Mouse (Mus musculus): ENCODE data around the gene Ntng2. TPM values are rescaled to one million over a fixed set of nuclear protein-coding genes. Genes with fewer than 3 reads are reported as not detected.

The Ntng2 gene
- 11.5 TPM for polyA plus RNA-seq (2014; fragmentation: Illumina TruSeq; extraction: RNeasy Lipid Tissue Mini Kit (QIAGEN cat#74804); ENCODE audit: low read depth, low replicate concordance)

DNA sequence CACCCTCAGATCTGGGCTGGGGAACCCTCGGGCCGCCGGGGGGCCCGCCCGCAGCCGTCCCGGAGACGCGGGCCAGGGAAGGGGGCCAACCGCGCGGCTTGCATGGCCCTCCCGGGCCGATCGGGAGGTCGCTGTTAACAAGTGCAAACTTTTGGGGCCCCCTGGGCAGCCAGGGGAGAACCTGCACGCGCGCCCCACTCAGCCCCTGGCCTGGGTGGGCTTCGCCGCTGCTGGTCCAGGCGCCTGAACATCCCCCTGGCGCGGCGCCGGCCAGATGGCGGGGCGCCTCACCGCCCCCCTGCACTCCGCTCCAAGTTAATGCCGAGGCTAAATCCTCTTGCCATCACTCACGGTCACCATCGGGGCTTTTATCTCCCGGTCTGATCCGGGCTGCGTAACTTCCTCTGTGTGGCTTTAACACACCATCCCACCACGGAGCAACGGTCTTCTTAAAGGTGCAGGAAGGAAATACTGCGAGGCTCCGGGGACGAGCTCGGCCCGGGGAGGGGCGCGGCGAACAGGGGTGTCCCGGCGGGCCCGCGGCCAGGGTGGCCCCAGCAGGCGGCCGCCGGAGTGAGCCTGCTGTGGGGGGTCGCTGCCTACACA is at the start of gene Ntng2:
Gene Ntng2, minus strand, starts transcription at position 407 of the 606 bp plus-strand sequence.

Other genes with a start within 250 kb of the Ntng2 start
- 2.0 TPM for gene Cfap77, start 197.9 kb downstream of the Ntng2 start, polyA plus RNA-seq (2014; fragmentation: Illumina TruSeq; extraction: RNeasy Lipid Tissue Mini Kit (QIAGEN cat#74804); ENCODE audit: low read depth, low replicate concordance)
- 14.2 TPM for gene Ttf1, start 192.7 kb downstream of the Ntng2 start, polyA plus RNA-seq (2014; fragmentation: Illumina TruSeq; extraction: RNeasy Lipid Tissue Mini Kit (QIAGEN cat#74804); ENCODE audit: low read depth, low replicate concordance)
- 21.1 TPM for gene Setx, start 128.8 kb downstream of the Ntng2 start, polyA plus RNA-seq (2014; fragmentation: Illumina TruSeq; extraction: RNeasy Lipid Tissue Mini Kit (QIAGEN cat#74804); ENCODE audit: low read depth, low replicate concordance)
- gene Med27, start 93.8 kb upstream of the Ntng2 start, polyA plus RNA-seq (2014; fragmentation: Illumina TruSeq; extraction: RNeasy Lipid Tissue Mini Kit (QIAGEN cat#74804); ENCODE audit: low read depth, low replicate concordance) = 15.8 TPM